Mouse (Mus musculus) T-helper 1 cell (primary cell): ENCODE results near the gene Ccnk.

ENCODE experiments used
- in situ Hi-C: fragments of 300-600 bp; cut with MboI, MseI; formaldehyde crosslinking; loops from one replicate; pipeline ENCODE4 v1.15.1; 2025; ENCODE audit warnings: high pct_unique_total_duplicates

Ccnk gene

DNA sequence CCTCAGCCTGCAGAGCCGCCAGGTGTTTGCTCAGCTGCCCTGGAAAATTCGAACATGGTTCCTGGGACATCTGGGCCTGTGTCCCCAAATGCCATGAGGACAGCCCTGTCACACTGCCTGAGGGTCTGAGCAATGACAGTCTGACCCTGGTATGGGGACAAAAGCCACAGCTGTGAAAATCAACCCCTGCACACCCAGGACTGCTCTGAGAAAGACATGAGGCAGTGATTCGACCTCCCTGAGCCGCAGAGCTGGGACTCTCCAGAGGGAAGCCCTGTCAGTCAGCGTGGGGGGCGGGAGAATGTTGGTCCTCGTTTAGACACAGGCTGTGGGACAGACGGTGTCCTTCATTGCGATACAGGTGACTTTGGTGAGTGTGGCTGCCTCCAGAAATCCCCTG lies 66.2 kb downstream of the Ccnk start:
- in situ Hi-C loops: loop anchor here (10.0 kb wide), 1 partner anchor 1069 kb away; no protein-coding TSS in a partner anchor

GRCm38 (mm10) chr12:108246759-108247500 lies 67.6 kb downstream of the Ccnk start:
- in situ Hi-C loops: loop anchor here (10.0 kb wide), 1 partner anchor 1068 kb away; no protein-coding TSS in a partner anchor

- in situ Hi-C loops: loop anchor here (10.0 kb wide), 1 partner anchor 1066 kb away; no protein-coding TSS in a partner anchor
These were observed 69.6 kb downstream of the Ccnk start for GRCm38 (mm10) chr12:108249019-108249418.

DNA sequence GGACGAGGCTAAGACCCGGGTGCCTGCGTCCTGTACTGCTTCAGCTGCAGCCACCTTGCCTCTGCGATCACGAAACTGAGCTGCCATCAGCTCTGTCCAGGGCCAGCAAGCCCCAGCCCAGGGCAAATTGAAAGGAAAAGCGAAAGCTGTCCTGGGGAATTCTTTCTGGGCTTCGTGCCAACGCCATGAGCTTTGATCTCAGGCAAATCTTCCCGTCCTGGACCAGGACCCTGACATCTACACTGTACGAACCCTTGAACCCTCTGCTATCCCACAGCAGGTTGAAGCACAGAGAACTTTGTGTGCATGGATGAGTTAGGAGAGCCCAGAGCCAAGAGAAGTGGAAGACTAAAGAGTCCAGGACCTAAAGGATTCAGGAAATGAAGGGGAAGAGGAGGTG lies 70.1 kb downstream of the Ccnk start:
- in situ Hi-C loops: loop anchor here (10.0 kb wide), 1 partner anchor 1065 kb away; no protein-coding TSS in a partner anchor

GRCm38 (mm10) chr12:108251034-108251792 lies 71.8 kb downstream of the Ccnk start:
- in situ Hi-C loops: no loop called here

DNA sequence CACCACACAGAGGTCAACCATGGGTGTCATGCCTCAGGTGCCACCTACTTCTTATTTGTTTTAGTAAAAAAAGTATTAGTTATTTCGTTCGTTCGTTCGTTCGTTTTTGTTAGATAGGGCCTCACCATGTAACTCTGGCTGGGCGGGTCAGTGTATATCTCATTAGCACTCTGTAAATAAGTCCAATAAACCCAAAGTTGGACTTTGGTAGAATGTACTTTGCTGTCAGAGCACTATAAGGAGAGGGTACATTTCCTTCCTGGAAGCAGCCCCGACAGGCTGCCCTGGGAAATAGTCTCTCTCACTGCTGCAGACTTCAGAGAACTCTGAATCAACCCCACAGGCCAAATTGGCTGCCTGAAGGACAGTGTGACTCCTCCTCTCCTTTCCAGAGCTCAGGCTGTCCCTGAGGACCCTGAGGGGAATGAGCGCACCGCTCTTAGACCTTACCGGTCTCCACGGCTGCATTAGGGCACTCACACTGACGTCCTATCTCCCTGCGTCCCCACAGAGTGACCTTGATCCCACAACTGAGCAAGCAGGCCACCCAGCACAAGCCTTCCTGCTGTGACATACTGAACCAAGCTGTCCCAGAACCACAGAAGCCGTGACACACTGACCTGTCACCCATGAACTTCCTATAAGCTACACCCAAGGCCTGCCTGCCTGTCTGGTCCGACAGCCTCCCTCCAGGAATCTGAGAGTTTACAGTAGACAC lies 72.6 kb downstream of the Ccnk start:
- in situ Hi-C loops: no loop called here
